Mouse (Mus musculus): Measurements from ENCODE around the gene Ciao2a.

GRCm38 (mm10) chr9:66186426-66186825, 60.0 kb downstream of the Ciao2a start:
- TF ChIP-seq POLR2A (IDR thresholded peaks at IDR 0.05; ENCODE audit: insufficient read length, low read depth) (no peak), TCF12 (IDR thresholded peaks at IDR 0.05; ENCODE audit: insufficient read depth, poor library complexity, severe bottlenecking) (no peak)

Data from myocyte (in vitro differentiated cells).